Mouse (Mus musculus): ENCODE results near the gene Hs6st1. TPM values are rescaled to one million over a fixed set of nuclear protein-coding genes. Genes with fewer than 3 reads are reported as not detected.
A peak's percentile ranks its signal among the peaks of the same experiment; 100 is the strongest.

Hs6st1 gene
- polyA plus RNA-seq, 1 experiment from 2014 or later, result 26.1 TPM

- no peak for ATAC-seq (replicated peaks)
- H3K36me3 ChIP-seq (replicated peaks), result no peaks in the 10 kb centered on the region
- H3K4me1 ChIP-seq, result peaks cover 10% of the 10 kb centered on the region
- 0 out of 2 replicates have a peak, but pooled peaks cover 2% of the 10 kb centered on the region for H3K27me3 ChIP-seq (replicated peaks)
- WGBS, result 94% methylated on average over 6 of the region's 6 CpGs
- no peak overlapping the region for H3K4me3 ChIP-seq
- no peak overlapping the region for H3K4me2 ChIP-seq
- no peak overlapping the region for H3K27ac ChIP-seq
- no peaks in the 10 kb centered on the region for H3K9me3 ChIP-seq
- no peak overlapping the region for H3K9ac ChIP-seq
These were observed 8.8 kb upstream of the Hs6st1 start for GRCm38 (mm10) chr1:36059351-36059750.

GRCm38 (mm10) chr1:36059959-36060953, 7.9 kb upstream of the Hs6st1 start:
- Histone ChIP-seq H3K36me3 (replicated peaks) (no peaks in the 10 kb centered on the region), H3K27me3 (replicated peaks) (0 out of 2 replicates have a peak, but pooled peaks cover 2% of the 10 kb centered on the region), H3K9me3 (no peaks in the 10 kb centered on the region), H3K4me2 (no peak overlapping the region), H3K9ac (no peak overlapping the region), H3K4me3 (no peak overlapping the region), H3K4me1 (peaks cover 17% of the 10 kb centered on the region), H3K27ac (no peak overlapping the region)
- no peak for ATAC-seq (replicated peaks)
- 26% methylated on average over 13 of the region's 13 CpGs for WGBS

- Histone ChIP-seq H3K36me3 (replicated peaks) (no peaks in the 10 kb centered on the region), H3K27ac (no peak overlapping the region), H3K27me3 (replicated peaks) (0 out of 2 replicates have a peak, but pooled peaks cover 5% of the 10 kb centered on the region), H3K4me3 (no peak overlapping the region), H3K4me2 (no peak overlapping the region), H3K9me3 (no peaks in the 10 kb centered on the region), H3K4me1 (peaks cover 23% of the 10 kb centered on the region), H3K9ac (no peak overlapping the region)
- no peak for ATAC-seq (replicated peaks)
- 71% methylated on average over 11 of the region's 11 CpGs for WGBS
These were observed 6.8 kb upstream of the Hs6st1 start for GRCm38 (mm10) chr1:36061211-36061915.

GRCm38 (mm10) chr1:36062088-36062805, 6.0 kb upstream of the Hs6st1 start:
- no peak overlapping the region for H3K4me2 ChIP-seq
- ATAC-seq (replicated peaks), result no peak
- no peaks in the 10 kb centered on the region for H3K9me3 ChIP-seq
- H3K27me3 ChIP-seq (replicated peaks), result 0 out of 2 replicates have a peak, but pooled peaks cover 5% of the 10 kb centered on the region
- no peak overlapping the region for H3K9ac ChIP-seq
- 84% methylated on average over 11 of the region's 11 CpGs for WGBS
- no peak overlapping the region for H3K4me3 ChIP-seq
- H3K36me3 ChIP-seq (replicated peaks), result no peaks in the 10 kb centered on the region
- H3K4me1 ChIP-seq, result peaks cover 23% of the 10 kb centered on the region
- no peak overlapping the region for H3K27ac ChIP-seq

- Histone ChIP-seq H3K4me2 (no peak overlapping the region), H3K36me3 (replicated peaks) (no peaks in the 10 kb centered on the region), H3K9me3 (no peaks in the 10 kb centered on the region), H3K27me3 (replicated peaks) (0 out of 2 replicates have a peak, but pooled peaks cover 5% of the 10 kb centered on the region), H3K4me3 (no peak overlapping the region), H3K4me1 (peaks cover 30% of the 10 kb centered on the region), H3K9ac (no peak overlapping the region), H3K27ac (no peak overlapping the region)
- WGBS, result 72% methylated on average over 9 of the region's 9 CpGs
- no peak for ATAC-seq (replicated peaks)
These were observed 5.2 kb upstream of the Hs6st1 start for GRCm38 (mm10) chr1:36062826-36063640.

GRCm38 (mm10) chr1:36063641-36063955, 4.6 kb upstream of the Hs6st1 start:
- no peak overlapping the region for H3K4me2 ChIP-seq
- H3K9ac ChIP-seq, result no peak overlapping the region
- no peaks in the 10 kb centered on the region for H3K9me3 ChIP-seq
- no peak overlapping the region for H3K4me3 ChIP-seq
- H3K27ac ChIP-seq, result no peak overlapping the region
- no peak for ATAC-seq (replicated peaks)
- WGBS, result 72% methylated on average over 2 of the region's 2 CpGs
- H3K27me3 ChIP-seq (replicated peaks), result 0 out of 2 replicates have a peak, but pooled peaks cover 5% of the 10 kb centered on the region
- peaks cover 30% of the 10 kb centered on the region for H3K4me1 ChIP-seq
- no peaks in the 10 kb centered on the region for H3K36me3 ChIP-seq (replicated peaks)

- Histone ChIP-seq H3K27ac (peak overlapping the region; percentile 59), H3K4me1 (peaks cover 30% of the 10 kb centered on the region), H3K9me3 (no peaks in the 10 kb centered on the region), H3K9ac (no peak overlapping the region), H3K4me2 (peak overlapping the region; percentile 56), H3K4me3 (peak overlapping the region; percentile 32; the same call in 1 of the 2 replicates), H3K27me3 (replicated peaks) (0 out of 2 replicates have a peak, but pooled peaks cover 5% of the 10 kb centered on the region), H3K36me3 (replicated peaks) (no peaks in the 10 kb centered on the region)
- 26% methylated on average over 4 of the region's 4 CpGs for WGBS
- no peak for ATAC-seq (replicated peaks)
These were observed 4.0 kb upstream of the Hs6st1 start for GRCm38 (mm10) chr1:36064223-36064622.

- H3K4me3 ChIP-seq, result peak overlapping the region; percentile 32
- peak overlapping the region; percentile 30; the same call in 1 of the 2 replicates for H3K9ac ChIP-seq
These were observed 3.1 kb upstream of the Hs6st1 start for GRCm38 (mm10) chr1:36064861-36065760.

GRCm38 (mm10) chr1:36065761-36066150, 2.4 kb upstream of the Hs6st1 start:
- H3K9ac ChIP-seq, result no peak overlapping the region

More at GRCm38 (mm10) chr1:36064861-36065760, 3.1 kb upstream of the Hs6st1 start:
- Histone ChIP-seq H3K36me3 (replicated peaks) (no peaks in the 10 kb centered on the region), H3K4me2 (peak overlapping the region; percentile 56), H3K27me3 (replicated peaks) (0 out of 2 replicates have a peak, but pooled peaks cover 5% of the 10 kb centered on the region), H3K9me3 (no peaks in the 10 kb centered on the region), H3K4me1 (peaks cover 33% of the 10 kb centered on the region), H3K27ac (peak overlapping the region; percentile 59)
- 1% methylated on average over 24 of the region's 24 CpGs for WGBS
- ATAC-seq (replicated peaks), result peak; percentile 74

GRCm38 (mm10) chr1:36066216-36066980, 1.8 kb upstream of the Hs6st1 start:
- Histone ChIP-seq H3K27ac (no peak overlapping the region), H3K4me1 (peaks cover 43% of the 10 kb centered on the region)
- ATAC-seq (replicated peaks), result no peak

More at GRCm38 (mm10) chr1:36065761-36066150, 2.4 kb upstream of the Hs6st1 start:
- peaks cover 37% of the 10 kb centered on the region for H3K4me1 ChIP-seq
- WGBS, result 67% methylated on average over 9 of the region's 9 CpGs
- ATAC-seq (replicated peaks), result no peak
- no peak overlapping the region for H3K27ac ChIP-seq
- H3K9me3 ChIP-seq, result no peaks in the 10 kb centered on the region
- peak overlapping the region; percentile 32 for H3K4me3 ChIP-seq
- H3K36me3 ChIP-seq (replicated peaks), result no peaks in the 10 kb centered on the region
- 0 out of 2 replicates have a peak, but pooled peaks cover 5% of the 10 kb centered on the region for H3K27me3 ChIP-seq (replicated peaks)
- H3K4me2 ChIP-seq, result peak overlapping the region; percentile 56

More at GRCm38 (mm10) chr1:36066216-36066980, 1.8 kb upstream of the Hs6st1 start:
- H3K9me3 ChIP-seq, result no peaks in the 10 kb centered on the region
- H3K4me2 ChIP-seq, result no peak overlapping the region
- 94% methylated on average over 6 of the region's 6 CpGs for WGBS
- H3K36me3 ChIP-seq (replicated peaks), result no peaks in the 10 kb centered on the region
- no peak overlapping the region for H3K4me3 ChIP-seq
- no peak overlapping the region for H3K9ac ChIP-seq
- 0 out of 2 replicates have a peak, but pooled peaks cover 5% of the 10 kb centered on the region for H3K27me3 ChIP-seq (replicated peaks)
